Mouse (Mus musculus): ENCODE measurements around the gene Ccdc85a. TPM values are rescaled to one million over a fixed set of nuclear protein-coding genes. Genes with fewer than 3 reads are reported as not detected.

Ccdc85a gene
- polyA plus RNA-seq (2016; fragmentation: Nextera tagmentation; extraction: Ambion mirVana) = 9.5 and 11.0 TPM in 2 replicates

DNA sequence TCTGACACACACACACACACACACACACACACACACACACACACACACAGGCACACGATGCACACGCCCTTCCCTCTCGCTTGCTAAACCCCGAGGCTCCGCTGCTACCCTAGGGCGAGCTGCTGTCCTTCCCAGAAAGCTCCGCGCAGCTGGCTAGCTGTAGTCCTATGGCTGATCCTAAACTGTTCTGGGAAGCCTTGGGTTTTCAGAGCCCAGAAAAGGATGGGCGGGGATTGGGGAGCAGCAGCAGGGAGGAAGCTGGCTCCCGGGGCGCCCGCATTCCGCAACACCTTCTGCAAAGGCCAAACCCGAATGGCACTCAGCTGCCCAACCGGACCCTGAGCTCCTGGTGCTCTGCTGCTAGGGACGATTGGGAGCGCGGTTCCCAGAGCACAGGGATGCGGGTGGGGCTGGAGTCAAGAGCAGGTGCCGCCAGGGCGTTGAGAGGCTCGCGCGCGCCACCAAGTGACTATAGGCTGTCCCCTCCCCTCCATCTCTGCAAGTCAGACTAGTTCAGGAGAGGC, at the start of gene Ccdc85a:
Gene Ccdc85a (minus strand): TSS at position 414 of the 524 bp plus-strand sequence.
- peak within 1 kb of the TSS; percentile 58 for H3K9ac ChIP-seq
- ATAC-seq (ENCODE audit: low FRiP score, low read depth) = peak; percentile 98
- peaks cover 11% of the 10 kb centered on the region for H3K27me3 ChIP-seq (replicated peaks)
- WGBS = 0% methylated on average over 25 of the region's 25 CpGs
- H3K4me3 ChIP-seq = peak within 1 kb of the TSS; percentile 60
- peak within 1 kb of the TSS; percentile 99 for H3K4me2 ChIP-seq (replicated peaks)
- H3K4me1 ChIP-seq = no peaks in the 10 kb centered on the region
- H3K36me3 ChIP-seq = no peaks in the 10 kb centered on the region
- no peaks in the 10 kb centered on the region for H3K9me3 ChIP-seq
- H3K27ac ChIP-seq = peak within 1 kb of the TSS; percentile 42; the same call in 1 of the 2 replicates

- Histone ChIP-seq H3K4me3 (no peak overlapping the region), H3K4me2 (replicated peaks) (no peak overlapping the region), H3K9ac (no peak overlapping the region), H3K27me3 (replicated peaks) (no peaks in the 10 kb centered on the region), H3K36me3 (no peaks in the 10 kb centered on the region), H3K27ac (no peak overlapping the region), H3K9me3 (no peaks in the 10 kb centered on the region), H3K4me1 (no peaks in the 10 kb centered on the region)
- ATAC-seq (ENCODE audit: low FRiP score, low read depth) = no peak
- WGBS = 39% methylated on average over 1 of the region's 1 CpGs
Observed at GRCm38 (mm10) chr11:28633571-28634125, 49.5 kb upstream of the Ccdc85a start.

DNA sequence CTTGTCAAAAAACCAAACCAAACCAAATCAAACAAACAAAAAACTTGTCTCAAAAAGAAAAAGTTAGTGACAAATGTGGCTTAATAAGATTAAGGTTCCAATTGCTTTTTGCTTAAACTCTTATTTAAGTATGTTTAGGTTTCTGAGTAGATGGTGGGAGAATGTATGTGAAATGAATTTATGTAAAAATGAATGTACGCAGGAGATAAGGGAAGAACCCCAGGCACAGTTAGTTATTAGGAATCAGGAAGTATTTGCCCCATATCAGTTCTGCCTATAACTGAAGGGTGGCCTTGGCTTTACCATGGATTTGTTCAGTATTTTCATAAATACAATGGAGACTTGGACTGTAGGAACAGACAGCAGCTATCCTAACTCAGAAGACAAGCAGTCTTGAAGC, 49.0 kb upstream of the Ccdc85a start:
- no peak for ATAC-seq (ENCODE audit: low FRiP score, low read depth)
- Histone ChIP-seq H3K27ac (no peak overlapping the region), H3K4me2 (replicated peaks) (no peak overlapping the region), H3K4me3 (no peak overlapping the region), H3K9me3 (no peaks in the 10 kb centered on the region), H3K4me1 (no peaks in the 10 kb centered on the region), H3K36me3 (no peaks in the 10 kb centered on the region), H3K27me3 (replicated peaks) (no peaks in the 10 kb centered on the region), H3K9ac (no peak overlapping the region)
- 90% methylated on average over 1 of the region's 1 CpGs for WGBS

- WGBS = 87% methylated on average over 2 of the region's 2 CpGs
Observed at GRCm38 (mm10) chr11:28630771-28631170, 46.6 kb upstream of the Ccdc85a start.

GRCm38 (mm10) chr11:28610781-28611491, 26.8 kb upstream of the Ccdc85a start:
- Histone ChIP-seq H3K9me3 (no peaks in the 10 kb centered on the region), H3K4me1 (no peaks in the 10 kb centered on the region), H3K36me3 (no peaks in the 10 kb centered on the region), H3K4me2 (replicated peaks) (no peak overlapping the region), H3K9ac (no peak overlapping the region), H3K27me3 (replicated peaks) (no peaks in the 10 kb centered on the region), H3K4me3 (no peak overlapping the region), H3K27ac (no peak overlapping the region)
- ATAC-seq (ENCODE audit: low FRiP score, low read depth) = 0 out of 2 replicates have a peak, but pooled peaks have one; percentile 9

More at GRCm38 (mm10) chr11:28630771-28631170, 46.6 kb upstream of the Ccdc85a start:
- Histone ChIP-seq H3K4me1 (no peaks in the 10 kb centered on the region), H3K9ac (no peak overlapping the region), H3K27ac (no peak overlapping the region), H3K36me3 (no peaks in the 10 kb centered on the region), H3K9me3 (no peaks in the 10 kb centered on the region), H3K4me2 (replicated peaks) (no peak overlapping the region), H3K4me3 (no peak overlapping the region), H3K27me3 (replicated peaks) (no peaks in the 10 kb centered on the region)
- ATAC-seq (ENCODE audit: low FRiP score, low read depth) = no peak

GRCm38 (mm10) chr11:28583138-28583910, 800 bp downstream of the Ccdc85a start:
- Histone ChIP-seq H3K4me1 (no peaks in the 10 kb centered on the region), H3K27ac (peak overlapping the region; percentile 42; the same call in 1 of the 2 replicates), H3K9me3 (no peaks in the 10 kb centered on the region), H3K27me3 (replicated peaks) (peaks cover 11% of the 10 kb centered on the region), H3K4me2 (replicated peaks) (peak overlapping the region; percentile 99), H3K4me3 (peak overlapping the region; percentile 60), H3K36me3 (no peaks in the 10 kb centered on the region), H3K9ac (peak overlapping the region; percentile 58)
- ATAC-seq (ENCODE audit: low FRiP score, low read depth) = peak; percentile 61
- under 1% methylated on average over 62 of the region's 63 CpGs for WGBS

DNA sequence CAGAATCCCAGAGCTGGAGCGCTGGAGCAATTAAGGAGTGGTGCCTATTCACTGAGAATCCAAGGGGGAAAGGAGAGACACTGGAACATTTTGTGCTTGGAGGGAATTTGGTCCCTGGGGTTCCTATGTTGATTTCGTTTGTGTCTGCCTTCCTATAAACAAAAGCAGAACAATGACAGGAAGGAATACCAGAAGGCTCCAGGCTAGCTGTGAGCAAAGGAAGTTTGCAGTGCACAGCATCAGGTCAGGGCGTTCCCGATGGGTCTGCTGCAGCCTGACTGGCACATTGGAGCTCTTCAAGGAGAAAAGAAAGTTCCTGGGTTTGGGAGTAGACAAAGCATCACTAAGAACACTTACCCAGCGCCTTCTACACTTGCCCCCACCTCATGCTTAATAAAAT, 1.9 kb downstream of the Ccdc85a start:
- Histone ChIP-seq H3K4me2 (replicated peaks) (peak overlapping the region; percentile 99), H3K9me3 (no peaks in the 10 kb centered on the region), H3K27me3 (replicated peaks) (peaks cover 11% of the 10 kb centered on the region), H3K27ac (no peak overlapping the region), H3K36me3 (no peaks in the 10 kb centered on the region), H3K4me3 (peak overlapping the region; percentile 60; the same call in 1 of the 2 replicates), H3K9ac (no peak overlapping the region), H3K4me1 (no peaks in the 10 kb centered on the region)
- 20% methylated on average over 5 of the region's 5 CpGs for WGBS
- no peak for ATAC-seq (ENCODE audit: low FRiP score, low read depth)

- H3K9ac ChIP-seq = no peak overlapping the region
- no peak overlapping the region for H3K4me2 ChIP-seq (replicated peaks)
- H3K4me3 ChIP-seq = no peak overlapping the region
- no peaks in the 10 kb centered on the region for H3K4me1 ChIP-seq
- no peak for ATAC-seq (ENCODE audit: low FRiP score, low read depth)
- H3K27me3 ChIP-seq (replicated peaks) = no peaks in the 10 kb centered on the region
- H3K36me3 ChIP-seq = no peaks in the 10 kb centered on the region; the same call in 1 of the 2 replicates
- H3K27ac ChIP-seq = no peak overlapping the region
- WGBS = 93% methylated on average over 1 of the region's 1 CpGs
- H3K9me3 ChIP-seq = no peaks in the 10 kb centered on the region
Observed at GRCm38 (mm10) chr11:28572423-28572822, 11.7 kb downstream of the Ccdc85a start.

DNA sequence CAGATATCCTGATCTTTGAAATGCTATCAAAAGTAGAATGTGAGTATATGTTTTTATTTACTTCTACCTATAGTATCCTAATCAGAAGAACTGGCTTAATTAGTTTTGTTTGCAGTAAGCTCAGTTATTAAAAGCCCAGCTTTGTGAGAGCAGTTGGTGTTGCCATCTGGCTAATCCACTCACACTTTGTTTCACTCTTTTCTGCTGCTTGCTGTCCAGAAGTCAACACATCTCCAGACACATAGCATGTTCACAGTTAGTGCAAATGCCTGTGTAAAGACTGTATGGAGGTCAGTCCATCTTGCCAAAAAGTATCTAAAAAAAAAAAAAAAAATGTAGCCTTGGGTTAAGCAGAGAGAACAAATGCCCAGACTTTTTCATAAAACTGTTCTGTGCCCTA, 27.7 kb downstream of the Ccdc85a start:
- H3K27me3 ChIP-seq (replicated peaks) = no peaks in the 10 kb centered on the region
- no peak overlapping the region for H3K27ac ChIP-seq
- no peak overlapping the region for H3K9ac ChIP-seq
- H3K4me1 ChIP-seq = no peaks in the 10 kb centered on the region
- H3K9me3 ChIP-seq = no peaks in the 10 kb centered on the region
- H3K4me3 ChIP-seq = no peak overlapping the region
- ATAC-seq (ENCODE audit: low FRiP score, low read depth) = no peak
- H3K4me2 ChIP-seq (replicated peaks) = no peak overlapping the region
- no peaks in the 10 kb centered on the region for H3K36me3 ChIP-seq

- Histone ChIP-seq H3K27ac (no peak overlapping the region), H3K9me3 (no peaks in the 10 kb centered on the region), H3K4me3 (no peak overlapping the region), H3K4me2 (replicated peaks) (no peak overlapping the region), H3K27me3 (replicated peaks) (no peaks in the 10 kb centered on the region), H3K36me3 (no peaks in the 10 kb centered on the region), H3K4me1 (no peaks in the 10 kb centered on the region), H3K9ac (no peak overlapping the region)
- ATAC-seq (ENCODE audit: low FRiP score, low read depth) = no peak
- WGBS = 89% methylated on average over 2 of the region's 2 CpGs
Observed at GRCm38 (mm10) chr11:28543429-28543828, 40.7 kb downstream of the Ccdc85a start.

DNA sequence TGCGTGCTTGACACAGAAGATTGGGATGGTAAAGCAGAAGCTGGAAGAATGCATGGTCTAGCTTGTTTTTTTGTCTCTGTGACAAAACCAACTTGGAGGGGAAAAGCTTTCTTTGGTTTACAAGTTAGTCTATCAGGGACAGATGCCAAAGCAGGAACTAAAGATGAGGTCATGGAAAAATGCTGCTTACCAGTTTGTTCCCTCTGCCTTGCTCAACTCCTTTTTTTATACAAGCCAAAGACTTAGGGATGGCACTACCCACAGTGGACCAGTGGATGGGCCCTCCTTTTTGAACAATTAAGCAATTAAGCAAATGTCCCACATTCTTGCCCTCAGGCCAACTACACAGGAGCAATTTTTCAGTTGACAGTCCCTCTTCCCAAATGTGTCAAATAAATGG, 42.8 kb downstream of the Ccdc85a start:
- Histone ChIP-seq H3K27ac (no peak overlapping the region), H3K4me1 (no peaks in the 10 kb centered on the region), H3K4me3 (no peak overlapping the region), H3K4me2 (replicated peaks) (no peak overlapping the region), H3K9ac (no peak overlapping the region), H3K36me3 (no peaks in the 10 kb centered on the region), H3K9me3 (no peaks in the 10 kb centered on the region), H3K27me3 (replicated peaks) (no peaks in the 10 kb centered on the region)
- 95% methylated on average over 1 of the region's 1 CpGs for WGBS
- no peak for ATAC-seq (ENCODE audit: low FRiP score, low read depth)

DNA sequence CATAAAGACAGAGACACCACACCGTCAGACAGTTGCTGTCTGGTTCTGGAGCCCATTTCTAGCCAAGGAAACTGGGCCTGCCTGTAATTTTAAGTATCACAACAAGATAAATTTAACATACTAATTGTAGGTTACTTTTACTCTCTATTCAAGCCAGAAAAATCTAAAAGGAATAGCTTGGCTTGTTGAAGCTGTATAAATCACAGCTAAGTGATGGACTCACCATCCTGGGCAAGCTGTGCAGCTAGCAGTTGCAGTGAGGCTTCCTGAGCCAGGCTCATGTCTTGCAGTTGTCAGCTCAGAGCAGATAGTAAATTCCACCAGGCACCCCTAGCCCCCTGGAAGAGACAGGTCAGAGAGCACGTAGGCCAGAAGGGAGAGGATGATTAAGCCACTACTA, 50.8 kb downstream of the Ccdc85a start:
- ATAC-seq (ENCODE audit: low FRiP score, low read depth) = no peak
- Histone ChIP-seq H3K4me2 (replicated peaks) (no peak overlapping the region), H3K27me3 (replicated peaks) (no peaks in the 10 kb centered on the region), H3K4me3 (no peak overlapping the region), H3K27ac (no peak overlapping the region), H3K9me3 (no peaks in the 10 kb centered on the region), H3K4me1 (no peaks in the 10 kb centered on the region), H3K9ac (no peak overlapping the region), H3K36me3 (no peaks in the 10 kb centered on the region)
- 91% methylated on average over 2 of the region's 2 CpGs for WGBS
